Mouse (Mus musculus) MEL (cell line): ENCODE measurements at regions not wholly inside any gene's neighbourhood (a gene's known extent, or its start where the extent isn't known, plus 50 kb on each side); places are given as distances from the start of the nearest gene placed in this dataset.

Source experiments
- DNase-seq: peaks from one replicate; pipeline ENCODE4 v3.0.0; 2011; ENCODE audit warnings: low read depth, low spot score
- H3K27ac ChIP-seq: 2 replicates; pipeline ENCODE4 v1.5.1; 2012; ENCODE audit warnings: low read depth, mild to moderate bottlenecking, control low read depth, low read length, moderate library complexity; ENCODE audit not compliant: control insufficient read depth
- H3K27me3 ChIP-seq, 2 experiments: fragments of 150-350 bp in 1 of 2; sonication (generic) in 1 of 2; 2 replicates each; pipeline ENCODE4 v1.6.1; 2012; ENCODE audit warnings: low read length in 2 of 2, mild to moderate bottlenecking in 2 of 2, improper control_type of control experiment in 1 of 2, moderate library complexity in 1 of 2; ENCODE audit not compliant: insufficient read depth in 2 of 2, control insufficient read depth in 1 of 2
- H3K36me3 ChIP-seq, 2 experiments: 2 replicates each; pipeline ENCODE4 v1.6.1; 2012 to 2014; ENCODE audit warnings: low read length in 2 of 2, improper control_type of control experiment in 1 of 2, inconsistent platforms in 1 of 2, mild to moderate bottlenecking in 1 of 2; ENCODE audit not compliant: insufficient read depth in 2 of 2, control insufficient read depth in 1 of 2
- H3K4me1 ChIP-seq, 2 experiments: fragments of 150-350 bp in 1 of 2; sonication (generic) in 1 of 2; 2 replicates each; pipeline ENCODE4 v1.6.1; 2012; ENCODE audit warnings: low read length in 2 of 2, improper control_type of control experiment in 1 of 2, mild to moderate bottlenecking in 1 of 2; ENCODE audit not compliant: insufficient read depth in 2 of 2, control insufficient read depth in 1 of 2
- H3K4me3 ChIP-seq, 2 experiments: fragments of 150-350 bp in 1 of 2; sonication (generic) in 1 of 2; 2 replicates each; pipeline ENCODE4 v1.5.1; 2012; ENCODE audit warnings: low read depth in 2 of 2, low read length in 2 of 2, mild to moderate bottlenecking in 2 of 2, moderate library complexity in 2 of 2, control low read depth in 1 of 2, improper control_type of control experiment in 1 of 2; ENCODE audit not compliant: control insufficient read depth in 1 of 2, insufficient read depth in 1 of 2
- H3K79me2 ChIP-seq: 2 replicates; pipeline ENCODE4 v1.6.1; 2012; ENCODE audit warnings: mild to moderate bottlenecking, low read length, moderate library complexity; ENCODE audit not compliant: control insufficient read depth, poor library complexity, insufficient read depth
- H3K9ac ChIP-seq: 2 replicates; pipeline ENCODE4 v1.6.1; 2012; ENCODE audit warnings: low read depth, mild to moderate bottlenecking, control low read depth, low read length, moderate library complexity; ENCODE audit not compliant: control insufficient read depth, poor library complexity, severe bottlenecking
- H3K9me3 ChIP-seq: fragments of 150-350 bp; sonication (generic); replicated peaks from 2 replicates; pipeline ENCODE4 v1.6.1; 2012; ENCODE audit warnings: mild to moderate bottlenecking, low read length, improper control_type of control experiment, moderate library complexity; ENCODE audit not compliant: insufficient read depth
- BHLHE40 ChIP-seq: IDR thresholded peaks from 2 replicates; pipeline ENCODE4 v1.6.1; 2012; ENCODE audit warnings: low read depth, mild to moderate bottlenecking, inconsistent platforms, low read length, improper control_type of control experiment, borderline replicate concordance
- CHD1 ChIP-seq: IDR thresholded peaks from 2 replicates; pipeline ENCODE4 v1.6.1; 2012; ENCODE audit warnings: low read depth, mild to moderate bottlenecking, inconsistent platforms, low read length, improper control_type of control experiment
- CTCF ChIP-seq, 3 experiments: IDR thresholded peaks in 2 of 3; conservative IDR thresholded peaks in 1 of 3; 2 replicates each; pipeline ENCODE4 v1.5.1; 2011 to 2012; ENCODE audit warnings: low read length in 3 of 3, low read depth in 2 of 3, mild to moderate bottlenecking in 2 of 3, improper control_type of control experiment in 1 of 3, inconsistent platforms in 1 of 3, mixed read lengths in 1 of 3, moderate library complexity in 1 of 3; ENCODE audit not compliant: control insufficient read depth in 1 of 3, insufficient read depth in 1 of 3, poor library complexity in 1 of 3, severe bottlenecking in 1 of 3
- E2F4 ChIP-seq: IDR thresholded peaks from 2 replicates; pipeline ENCODE4 v1.6.1; 2011; ENCODE audit warnings: low read depth, low read length, improper control_type of control experiment, borderline replicate concordance
- EP300 ChIP-seq, 2 experiments: IDR thresholded peaks; 2 replicates each; pipeline ENCODE4 v1.6.1; 2011; ENCODE audit warnings: improper control_type of control experiment in 2 of 2, low read length in 2 of 2, low read depth in 1 of 2, mild to moderate bottlenecking in 1 of 2
- JUND ChIP-seq: IDR thresholded peaks from 2 replicates; pipeline ENCODE4 v1.6.1; 2011; ENCODE audit warnings: low read depth, mild to moderate bottlenecking, improper control_type of control experiment, low read length
- KAT2A ChIP-seq: conservative IDR thresholded peaks from 2 replicates; pipeline ENCODE4 v1.6.1; 2012; ENCODE audit warnings: low read depth, low read length, improper control_type of control experiment, inconsistent platforms
- MAFK ChIP-seq: IDR thresholded peaks from 2 replicates; pipeline ENCODE4 v1.6.1; 2011; ENCODE audit warnings: low read depth, mild to moderate bottlenecking, low read length, improper control_type of control experiment, borderline replicate concordance
- MAZ ChIP-seq: IDR thresholded peaks from 2 replicates; pipeline ENCODE4 v1.6.1; 2012; ENCODE audit warnings: low read depth, mild to moderate bottlenecking, inconsistent platforms, low read length, improper control_type of control experiment
- MEF2A ChIP-seq: IDR thresholded peaks from 2 replicates; pipeline ENCODE4 v1.6.1; 2014; ENCODE audit warnings: low read depth, mild to moderate bottlenecking, inconsistent platforms, low read length, improper control_type of control experiment; ENCODE audit not compliant: poor library complexity, insufficient replicate concordance, severe bottlenecking; ENCODE audit errors: extremely low read depth
- MXI1 ChIP-seq: IDR thresholded peaks from 2 replicates; pipeline ENCODE4 v1.6.1; 2011; ENCODE audit warnings: mild to moderate bottlenecking, low read depth, low read length, improper control_type of control experiment
- MYB ChIP-seq: IDR thresholded peaks from 2 replicates; pipeline ENCODE4 v1.6.1; 2011; ENCODE audit warnings: mild to moderate bottlenecking, low read depth, low read length, improper control_type of control experiment
- NRF1 ChIP-seq: IDR thresholded peaks from 2 replicates; pipeline ENCODE4 v1.6.1; 2014; ENCODE audit warnings: low read depth, mild to moderate bottlenecking, inconsistent platforms, low read length, improper control_type of control experiment, moderate library complexity; ENCODE audit not compliant: poor library complexity, insufficient read depth, severe bottlenecking
- POLR2A ChIP-seq, 2 experiments: IDR thresholded peaks; 2 replicates each; pipeline ENCODE4 v1.6.1; 2011 to 2012; ENCODE audit warnings: low read length in 2 of 2, mild to moderate bottlenecking in 2 of 2, control low read depth in 1 of 2, improper control_type of control experiment in 1 of 2, low read depth in 1 of 2, moderate library complexity in 1 of 2; ENCODE audit not compliant: control insufficient read depth in 1 of 2, insufficient read depth in 1 of 2, poor library complexity in 1 of 2
- POLR2AphosphoS2 ChIP-seq: IDR thresholded peaks from 2 replicates; pipeline ENCODE4 v1.6.1; 2011; ENCODE audit warnings: low read length, improper control_type of control experiment
- RAD21 ChIP-seq: IDR thresholded peaks from 2 replicates; pipeline ENCODE4 v1.6.1; 2011; ENCODE audit warnings: mild to moderate bottlenecking, low read depth, low read length, improper control_type of control experiment
- RCOR1 ChIP-seq: IDR thresholded peaks from 2 replicates; pipeline ENCODE4 v1.6.1; 2012; ENCODE audit warnings: low read depth, mild to moderate bottlenecking, inconsistent platforms, low read length, improper control_type of control experiment
- SMC3 ChIP-seq: IDR thresholded peaks from 2 replicates; pipeline ENCODE4 v1.6.1; 2011; ENCODE audit warnings: low read depth, low read length, improper control_type of control experiment
- TAL1 ChIP-seq: IDR thresholded peaks from 2 replicates; pipeline ENCODE4 v1.6.1; 2012; ENCODE audit warnings: mild to moderate bottlenecking, inconsistent platforms, low read length, moderate library complexity, mixed read lengths
- TBP ChIP-seq: IDR thresholded peaks from 2 replicates; pipeline ENCODE4 v1.8.0; 2011; ENCODE audit warnings: low read depth, low read length, improper control_type of control experiment
- TCF12 ChIP-seq: IDR thresholded peaks from 2 replicates; pipeline ENCODE4 v1.6.1; 2014; ENCODE audit warnings: low read depth, mild to moderate bottlenecking, inconsistent platforms, low read length, improper control_type of control experiment, moderate library complexity
- USF1 ChIP-seq: IDR thresholded peaks from 2 replicates; pipeline ENCODE4 v1.6.1; 2014; ENCODE audit warnings: low read depth, mild to moderate bottlenecking, inconsistent platforms, low read length, improper control_type of control experiment, moderate library complexity
- USF2 ChIP-seq, 2 experiments: IDR thresholded peaks; 2 replicates each; pipeline ENCODE4 v1.6.1; 2011 to 2012; ENCODE audit warnings: improper control_type of control experiment in 2 of 2, low read length in 2 of 2, borderline replicate concordance in 1 of 2, inconsistent platforms in 1 of 2, low read depth in 1 of 2, mild to moderate bottlenecking in 1 of 2; ENCODE audit not compliant: insufficient read depth in 1 of 2
- ZNF384 ChIP-seq: IDR thresholded peaks from 2 replicates; pipeline ENCODE4 v1.6.1; 2012; ENCODE audit warnings: low read depth, mild to moderate bottlenecking, inconsistent platforms, low read length, improper control_type of control experiment

DNA sequence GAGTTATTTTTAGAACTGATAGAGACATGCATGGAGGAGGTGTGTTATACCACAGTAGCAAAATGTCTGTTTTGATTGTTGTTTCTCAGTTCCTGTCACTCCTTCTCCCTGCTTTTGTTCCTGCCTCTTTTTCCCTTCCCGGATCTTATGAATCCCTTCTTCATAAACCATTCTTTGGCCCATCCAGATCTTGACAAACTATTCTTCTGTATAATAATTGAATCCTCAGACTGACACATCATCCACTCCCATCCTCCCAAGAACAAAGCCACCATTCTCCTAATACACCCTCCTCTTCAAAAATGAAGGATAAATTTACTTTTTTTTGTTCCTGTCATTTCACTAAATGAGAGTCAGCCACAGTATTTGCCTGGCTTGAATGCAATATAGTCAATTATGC lies 1543.8 kb upstream of the Tenm2 start:
- Histone ChIP-seq H3K4me3 (no peak overlapping the region), H3K27me3 (no peaks in the 10 kb centered on the region), H3K9ac (no peak overlapping the region), H3K79me2 (no peaks in the 10 kb centered on the region), H3K4me1 (no peaks in the 10 kb centered on the region), H3K27ac (no peak overlapping the region), H3K9me3 (no peaks in the 10 kb centered on the region), H3K36me3 (no peaks in the 10 kb centered on the region)
- DNase-seq: no peak
- TF ChIP-seq E2F4: no peak
- no peak for TF ChIP-seq MEF2A
- no peak for TF ChIP-seq TAL1
- TF ChIP-seq MXI1: no peak
- no peak for TF ChIP-seq KAT2A
- no peak for TF ChIP-seq POLR2A (IDR thresholded peaks at IDR 0.05; ENCODE audit: control insufficient read depth in 1 of 2, insufficient read depth in 1 of 2, low read depth in 1 of 2, low read length in 2 of 2, poor library complexity in 1 of 2)
- no peak for TF ChIP-seq TBP
- no peak for TF ChIP-seq RAD21
- TF ChIP-seq USF1: no peak
- TF ChIP-seq TCF12: no peak
- no peak for TF ChIP-seq SMC3
- no peak for TF ChIP-seq MAFK
- no peak for TF ChIP-seq CTCF (IDR thresholded peaks at IDR 0.05 in 2 of 3, conservative IDR thresholded peaks at IDR 0.05 in 1 of 3; ENCODE audit: control insufficient read depth in 1 of 3, insufficient read depth in 1 of 3, low read depth in 2 of 3, low read length in 3 of 3, poor library complexity in 1 of 3, severe bottlenecking in 1 of 3)
- TF ChIP-seq CHD1: no peak

DNA sequence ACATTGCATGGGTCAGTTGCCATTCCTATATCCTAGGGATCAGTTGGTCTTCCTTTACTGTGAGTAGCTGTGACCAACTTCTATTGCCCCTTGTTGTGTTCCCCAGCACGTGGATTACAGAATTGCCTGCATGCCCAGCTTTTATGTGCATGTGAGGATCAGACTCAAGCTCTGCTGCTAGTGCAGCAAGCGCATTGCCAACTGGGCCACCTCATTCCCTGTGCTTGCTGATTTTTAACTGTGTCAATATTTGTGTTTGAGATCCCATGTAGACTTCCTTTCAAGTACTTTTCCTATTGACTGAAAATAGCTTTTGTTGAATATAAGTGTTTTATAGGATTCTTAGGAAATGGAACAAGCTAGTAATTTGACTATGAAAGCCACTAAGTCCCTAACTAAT lies 1526.5 kb upstream of the Tenm2 start:
- no peak for DNase-seq
- TF ChIP-seq ZNF384: no peak
- no peak for TF ChIP-seq MAZ
- no peak for TF ChIP-seq USF2 (IDR thresholded peaks at IDR 0.05; ENCODE audit: borderline replicate concordance in 1 of 2, insufficient read depth in 1 of 2, low read depth in 1 of 2, low read length in 2 of 2)
- no peak for TF ChIP-seq POLR2AphosphoS2
- TF ChIP-seq MXI1: no peak
- TF ChIP-seq JUND: no peak
- TF ChIP-seq POLR2A (IDR thresholded peaks at IDR 0.05; ENCODE audit: control insufficient read depth in 1 of 2, insufficient read depth in 1 of 2, low read depth in 1 of 2, low read length in 2 of 2, poor library complexity in 1 of 2): no peak
- TF ChIP-seq BHLHE40: no peak
- no peak for TF ChIP-seq EP300 (IDR thresholded peaks at IDR 0.05; ENCODE audit: low read depth in 1 of 2, low read length in 2 of 2)
- no peak for TF ChIP-seq USF1
- no peak for TF ChIP-seq TAL1
- no peak for TF ChIP-seq RCOR1
- no peak for TF ChIP-seq MYB
- no peak for TF ChIP-seq NRF1
- Histone ChIP-seq H3K79me2 (no peaks in the 10 kb centered on the region), H3K27ac (no peak overlapping the region), H3K27me3 (no peaks in the 10 kb centered on the region), H3K4me1 (no peaks in the 10 kb centered on the region), H3K36me3 (no peaks in the 10 kb centered on the region), H3K4me3 (no peak overlapping the region), H3K9ac (no peak overlapping the region), H3K9me3 (no peaks in the 10 kb centered on the region)
